In genomic region chr5:102550870-102551637, GRCm38 (mm10) we compare ENCODE assay signal across 18 mouse cellular contexts.
A peak's percentile ranks its signal among the peaks of the same experiment; 100 is the strongest.
DNase-seq lines count a peak whose midpoint lies in the region; ATAC-seq and TF ChIP-seq lines count a peak whose summit lies in the region.
"Had no signal": no experiment of that assay in that cellular context is flagged by ENCODE, and none has a peak within 500 bp of the region (broad histone marks: within the 10 kb centered on the region; RNA-seq: fewer than 3 reads in every experiment).

No protein-coding gene starts in this region.

- no peak overlapping the region for H3K9ac ChIP-seq in midbrain, embryonic 11.5 days (ENCODE audit: low read length)
- no peak overlapping the region for H3K9ac ChIP-seq in midbrain, embryonic 15.5 days
- H3K9ac ChIP-seq in limb, embryonic 11.5 days (ENCODE audit: low read length): no peak overlapping the region
- H3K9ac ChIP-seq: forebrain, embryonic 13.5 days; heart, embryonic 13.5 days; midbrain, embryonic 13.5 days had no signal

- H3K4me1 ChIP-seq in midbrain, embryonic 11.5 days (ENCODE audit: control insufficient read depth, insufficient read depth, low read length): no peaks in the 10 kb centered on the region
- H3K4me1 ChIP-seq in midbrain, embryonic 15.5 days: no peaks in the 10 kb centered on the region
- H3K4me1 ChIP-seq in limb, embryonic 11.5 days (ENCODE audit: control insufficient read depth, insufficient read depth, low read length): peaks cover 9% of the 10 kb centered on the region; the same call in 1 of the 2 replicates
- H3K4me1 ChIP-seq: forebrain, embryonic 13.5 days; heart, embryonic 13.5 days; midbrain, embryonic 13.5 days had no signal

- no peaks in the 10 kb centered on the region for H3K9me3 ChIP-seq in midbrain, embryonic 11.5 days (ENCODE audit: control insufficient read depth, low read length)
- no peaks in the 10 kb centered on the region for H3K9me3 ChIP-seq in midbrain, embryonic 15.5 days
- no peaks in the 10 kb centered on the region for H3K9me3 ChIP-seq in limb, embryonic 11.5 days (ENCODE audit: control insufficient read depth, low read length)
- H3K9me3 ChIP-seq: forebrain, embryonic 13.5 days; heart, embryonic 13.5 days; midbrain, embryonic 13.5 days had no signal

- no peak overlapping the region for H3K4me3 ChIP-seq in midbrain, embryonic 11.5 days (ENCODE audit: low read depth, low read length)
- H3K4me3 ChIP-seq in midbrain, embryonic 15.5 days: no peak overlapping the region
- no peak overlapping the region for H3K4me3 ChIP-seq in limb, embryonic 11.5 days (ENCODE audit: low read depth, low read length)
- no peak overlapping the region for H3K4me3 ChIP-seq in myocyte
- H3K4me3 ChIP-seq: forebrain, embryonic 13.5 days; heart, embryonic 13.5 days; midbrain, embryonic 13.5 days had no signal

- WGBS in midbrain, embryonic 11.5 days: 68% methylated on average over 11 of the region's 11 CpGs
- 64% methylated on average over 11 of the region's 11 CpGs for WGBS in midbrain, embryonic 15.5 days
- WGBS in limb, embryonic 11.5 days: 24% methylated on average over 11 of the region's 11 CpGs

- no peaks in the 10 kb centered on the region for H3K36me3 ChIP-seq in midbrain, embryonic 11.5 days (ENCODE audit: control insufficient read depth, insufficient read depth, low read length)
- no peaks in the 10 kb centered on the region for H3K36me3 ChIP-seq in midbrain, embryonic 15.5 days (replicated peaks)
- no peaks in the 10 kb centered on the region for H3K36me3 ChIP-seq in limb, embryonic 11.5 days (ENCODE audit: control insufficient read depth, insufficient read depth, low read length)
- peaks cover 10% of the 10 kb centered on the region for H3K36me3 ChIP-seq in myocyte (ENCODE audit: control insufficient read depth, insufficient read depth)
- H3K36me3 ChIP-seq: heart, embryonic 13.5 days; midbrain, embryonic 13.5 days had no signal

- H3K27me3 ChIP-seq in midbrain, embryonic 11.5 days (ENCODE audit: control insufficient read depth, insufficient read depth, low read length): no peaks in the 10 kb centered on the region
- no peaks in the 10 kb centered on the region for H3K27me3 ChIP-seq in midbrain, embryonic 15.5 days (replicated peaks)
- H3K27me3 ChIP-seq in limb, embryonic 11.5 days (ENCODE audit: control insufficient read depth, insufficient read depth, low read length): no peaks in the 10 kb centered on the region
- H3K27me3 ChIP-seq in myocyte (ENCODE audit: control insufficient read depth, insufficient read depth, insufficient read length): no peaks in the 10 kb centered on the region
- H3K27me3 ChIP-seq: forebrain, embryonic 13.5 days; heart, embryonic 13.5 days; midbrain, embryonic 13.5 days had no signal

- DNase-seq in embryo, embryonic 11 days: peak; percentile 12
- no peak for DNase-seq in embryo, embryonic 10.5 days (ENCODE audit: low spot score)
- DNase-seq in midbrain, embryonic 11.5 days (ENCODE audit: low spot score, missing footprints): peak; percentile 56
- peak; percentile 50 for DNase-seq in limb, embryonic 11.5 days (ENCODE audit: low spot score)
- DNase-seq in cerebellum, adult 9-10 months: no peak
- no peak for DNase-seq in spleen, postnatal 14 days (ENCODE audit: low spot score in 2 of 2)
- DNase-seq: cerebellum, postnatal 14 days; heart, postnatal 4 days; kidney, adult 8-10 months; lung, postnatal 36 days; retina, postnatal 1 day had no signal

- H3K4me2 ChIP-seq in midbrain, embryonic 11.5 days: no peak overlapping the region
- H3K4me2 ChIP-seq in midbrain, embryonic 15.5 days: no peak overlapping the region
- no peak overlapping the region for H3K4me2 ChIP-seq in limb, embryonic 11.5 days (ENCODE audit: low read depth, severe bottlenecking)
- peak overlapping the region; percentile 38 for H3K4me2 ChIP-seq in myocyte (ENCODE audit: low read depth)
- H3K4me2 ChIP-seq: forebrain, embryonic 13.5 days; heart, embryonic 13.5 days; midbrain, embryonic 13.5 days had no signal

- ATAC-seq in midbrain, embryonic 11.5 days (ENCODE audit: low FRiP score): no peak
- no peak for ATAC-seq in midbrain, embryonic 15.5 days (replicated peaks)
- peak; percentile 75; the same call in 1 of the 2 replicates for ATAC-seq in limb, embryonic 11.5 days (ENCODE audit: insufficient number of reproducible peaks, low FRiP score, low TSS enrichment, low read depth)
- ATAC-seq: CD4-positive, CD25-positive, alpha-beta regulatory T cell, adult 4 months; forebrain, embryonic 13.5 days; inflammation-experienced regulatory T-cells, adult 6 months; midbrain, embryonic 13.5 days had no signal

- TF ChIP-seq POLR2A in myocyte (IDR thresholded peaks at IDR 0.05; ENCODE audit: insufficient read length, low read depth): no peak

- no peak overlapping the region for H3ac ChIP-seq in myocyte (ENCODE audit: control insufficient read depth, insufficient read length)

- no peak overlapping the region for H3K27ac ChIP-seq in midbrain, embryonic 11.5 days (ENCODE audit: low read depth, low read length)
- no peak overlapping the region for H3K27ac ChIP-seq in midbrain, embryonic 15.5 days
- peak overlapping the region; percentile 76 for H3K27ac ChIP-seq in limb, embryonic 11.5 days (replicated peaks; ENCODE audit: low read depth, low read length)
- H3K27ac ChIP-seq: forebrain, embryonic 13.5 days; heart, embryonic 13.5 days; midbrain, embryonic 13.5 days had no signal

- H3K79me2 ChIP-seq in myocyte (ENCODE audit: control insufficient read depth, insufficient read depth): no peaks in the 10 kb centered on the region

TF ChIP-seq in myocyte, 11 proteins besides CTCF, POLR2A, EP300 and RAD21:
- TF ChIP-seq POLR2AphosphoS2 (IDR thresholded peaks at IDR 0.05; ENCODE audit: insufficient read length, low read depth): no peak
TF ChIP-seq in myocyte: peak in this region for 0.

Comparison
In these comparisons a context has a peak if more than half of its experiments do, and no peak if none do; other contexts are left out.
1. DNase-seq: peak in embryo, embryonic 11 days (single experiment), midbrain, embryonic 11.5 days (single experiment) and limb, embryonic 11.5 days (single experiment); none in embryo, embryonic 10.5 days (single experiment), cerebellum, adult 9-10 months (single experiment) and spleen, postnatal 14 days (0 of 2).